Mouse (Mus musculus) T-helper 2 cell (primary cell): ENCODE data around the gene Adam12.

Source experiments
- in situ Hi-C: fragments of 300-600 bp; cut with MboI, MseI; formaldehyde crosslinking; loops from one replicate; pipeline ENCODE4 v1.15.1; 2025; ENCODE audit warnings: high pct_unique_total_duplicates

Gene Adam12

DNA sequence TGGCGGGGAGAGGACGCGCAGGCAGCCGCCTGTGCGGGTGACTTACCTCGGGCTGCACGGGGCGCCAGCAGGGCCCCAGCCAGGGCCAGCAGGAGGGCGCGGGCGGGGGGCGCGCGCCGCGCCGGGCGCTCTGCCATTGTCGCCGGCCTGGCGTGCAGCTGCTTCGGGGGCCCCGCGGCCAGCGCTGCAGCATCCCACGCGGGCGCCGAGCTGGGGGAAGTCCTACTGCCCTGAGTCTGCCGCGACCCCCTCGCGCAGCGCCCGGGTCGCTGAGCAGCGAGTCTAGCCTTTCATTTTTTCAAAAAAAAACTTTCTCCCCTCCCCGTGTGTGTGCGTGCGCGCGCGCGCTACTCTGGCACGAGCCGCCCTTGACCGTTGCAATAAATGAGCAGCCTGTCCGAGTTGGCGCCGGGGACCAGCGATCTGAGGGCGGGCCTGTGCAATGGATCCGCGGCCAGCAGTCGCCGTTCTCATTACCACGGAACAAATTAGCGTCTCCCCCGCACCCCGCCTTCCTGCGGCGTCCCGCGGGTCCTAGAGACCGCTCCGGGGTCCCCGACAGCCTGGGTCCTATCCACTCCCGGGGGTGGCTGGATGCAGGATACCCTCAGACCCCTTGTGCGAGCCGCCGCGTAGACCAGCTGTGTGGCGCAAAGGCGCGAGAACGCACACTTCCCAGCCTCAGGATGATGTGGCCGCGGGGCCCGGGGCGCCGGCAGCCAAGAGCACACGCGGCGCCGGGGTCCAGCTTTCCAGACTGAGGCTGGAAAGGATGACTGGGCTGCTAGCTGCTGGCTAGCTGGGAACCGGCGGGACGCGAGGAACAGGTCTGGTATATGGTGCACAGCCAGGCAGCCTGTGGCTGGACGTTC, 7.0 kb downstream of the Adam12 start:
- in situ Hi-C loops: no loop called here

DNA sequence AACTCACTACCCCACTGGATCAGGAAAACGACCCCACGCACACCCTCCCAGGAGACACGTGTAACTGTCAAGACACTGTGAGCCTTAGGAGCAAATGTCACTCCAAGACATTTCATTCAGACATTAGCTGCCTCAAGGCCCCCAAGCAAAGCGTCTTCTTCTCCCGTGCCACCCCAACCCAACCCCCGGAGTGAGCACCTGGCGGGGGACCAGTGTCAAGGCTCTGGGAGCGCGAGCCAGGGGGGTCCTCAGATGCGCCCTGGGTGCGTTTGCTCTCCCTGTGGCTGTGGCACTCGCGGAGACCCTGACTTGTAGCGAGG, 7.6 kb downstream of the Adam12 start:
- in situ Hi-C loops: no loop called here

DNA sequence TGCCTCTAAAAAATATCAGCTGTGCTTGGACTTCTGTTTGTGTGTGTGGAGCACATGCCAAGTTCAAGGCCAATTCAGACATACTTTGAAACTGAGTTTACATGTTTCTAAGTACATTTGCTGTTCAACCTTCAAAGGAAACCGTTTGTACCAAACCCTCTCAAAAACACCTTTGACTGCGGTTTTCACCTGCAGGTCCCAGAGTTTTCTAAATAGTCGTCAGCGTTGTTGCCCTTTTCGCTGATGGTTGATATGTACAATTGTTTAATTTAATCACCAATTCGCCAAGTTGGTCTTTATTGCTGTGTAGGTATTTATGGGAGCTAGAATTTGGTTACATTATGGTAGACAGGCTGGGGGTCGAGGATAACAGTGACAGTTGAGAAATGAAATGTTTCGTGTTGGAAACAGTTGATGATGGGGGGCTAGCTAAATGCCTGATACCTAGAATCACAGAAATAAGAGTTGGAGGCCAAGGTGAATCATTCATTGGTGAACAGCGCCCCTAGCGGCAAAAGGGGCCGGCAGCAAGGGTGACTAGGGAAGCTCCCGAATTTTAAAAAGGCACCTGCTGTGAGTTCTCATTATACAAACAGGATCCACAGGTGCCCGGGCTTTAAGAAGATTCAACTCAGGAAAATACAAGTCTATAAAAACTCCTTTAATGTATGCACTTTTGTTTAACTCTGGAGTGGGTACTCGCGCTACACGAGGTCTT, 8.3 kb downstream of the Adam12 start:
- in situ Hi-C loops: no loop called here

DNA sequence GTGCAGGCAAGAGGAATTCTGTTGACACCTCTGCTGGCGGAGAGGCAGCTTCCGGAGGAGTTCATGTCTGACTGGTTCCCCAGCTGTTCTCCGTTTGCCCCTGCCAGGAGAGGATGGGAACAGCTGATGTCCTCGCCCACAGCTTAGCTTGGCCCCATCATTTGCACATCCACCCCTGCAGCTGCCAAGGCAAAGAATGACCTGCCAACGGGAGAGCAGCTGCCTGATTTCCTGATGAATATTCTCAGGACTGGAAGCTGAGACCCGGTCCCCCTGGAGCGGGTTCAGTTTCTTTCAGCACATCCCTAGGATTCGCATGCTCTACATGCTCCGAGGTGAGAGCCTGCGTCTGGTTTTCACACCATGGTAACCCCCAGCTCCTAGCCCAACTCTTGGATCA, 24.0 kb downstream of the Adam12 start:
- in situ Hi-C loops: no loop called here

DNA sequence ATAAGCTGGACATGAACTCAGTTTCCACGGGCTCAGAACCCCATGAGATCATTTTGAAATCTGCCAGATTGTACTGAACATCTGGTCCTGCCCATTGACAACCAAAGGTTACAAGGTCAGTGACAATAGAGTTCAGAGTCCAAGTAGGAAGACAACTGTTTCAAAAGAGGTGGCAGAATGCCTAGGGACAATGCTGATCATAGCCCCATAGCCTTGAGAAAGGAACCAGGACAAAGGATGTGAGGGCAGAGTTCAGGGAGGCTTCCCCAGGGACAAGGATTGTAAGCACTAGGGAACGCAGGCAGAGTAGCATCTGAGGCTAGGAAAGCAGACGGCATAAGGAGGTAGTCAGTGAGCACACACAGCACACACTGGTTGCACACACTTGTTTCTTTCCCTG, 38.9 kb downstream of the Adam12 start:
- in situ Hi-C loops: no loop called here

DNA sequence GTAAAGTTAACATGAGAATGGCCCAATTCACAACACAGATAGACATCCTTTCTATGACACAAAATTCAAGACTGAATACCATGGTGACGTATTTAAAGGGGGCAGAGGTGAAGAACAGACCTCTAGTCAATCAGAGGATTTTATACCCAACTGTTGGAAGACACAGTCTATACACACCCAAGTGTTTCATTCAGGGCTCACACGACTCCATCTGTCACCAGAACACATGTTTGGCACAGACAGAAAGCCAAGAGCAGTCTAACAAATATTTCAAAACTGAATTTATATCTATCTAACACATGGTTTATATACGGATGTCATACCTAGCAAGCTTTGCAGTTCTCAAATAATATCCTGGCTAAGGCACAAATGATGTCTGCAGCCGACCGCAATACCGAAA, 41.8 kb downstream of the Adam12 start:
- in situ Hi-C loops: no loop called here

DNA sequence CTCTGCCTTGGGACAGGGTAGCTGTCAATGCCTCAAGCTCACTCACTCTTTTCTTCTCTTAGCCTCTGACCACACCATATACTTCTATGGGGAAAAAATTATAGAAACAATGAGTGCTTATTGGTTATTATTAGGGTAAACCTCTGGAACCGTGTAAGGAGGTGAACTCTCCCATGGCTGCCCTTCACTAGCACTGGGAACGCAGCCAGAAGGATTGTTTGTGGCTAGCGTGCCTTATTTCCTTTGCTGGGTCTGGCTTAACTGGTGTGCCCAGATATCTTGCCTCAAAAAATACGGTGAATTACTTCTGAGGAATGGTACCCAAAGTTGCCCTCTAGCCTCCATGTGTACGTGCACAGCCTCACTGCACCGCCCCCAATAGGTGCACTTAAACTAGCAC, 43.4 kb downstream of the Adam12 start:
- in situ Hi-C loops: no loop called here

DNA sequence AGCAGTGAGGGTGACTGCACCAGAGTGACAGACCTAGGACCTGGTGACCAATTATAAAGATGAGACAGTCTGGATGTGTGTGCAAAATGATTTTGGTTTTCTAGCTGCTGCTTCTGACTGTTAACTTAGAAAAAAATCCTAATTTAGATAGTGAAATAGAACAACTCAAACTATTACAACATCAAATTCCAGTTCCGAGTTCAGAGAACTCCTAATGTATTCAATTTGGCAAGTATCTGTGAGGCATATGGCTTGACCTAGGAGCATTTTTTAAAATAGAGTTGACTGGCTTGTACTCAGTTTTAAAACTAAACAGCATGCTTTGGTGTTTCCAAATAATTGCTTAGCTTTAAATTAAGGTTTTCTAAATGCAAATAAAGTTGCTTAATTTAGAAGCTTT, 44.0 kb downstream of the Adam12 start:
- in situ Hi-C loops: no loop called here

DNA sequence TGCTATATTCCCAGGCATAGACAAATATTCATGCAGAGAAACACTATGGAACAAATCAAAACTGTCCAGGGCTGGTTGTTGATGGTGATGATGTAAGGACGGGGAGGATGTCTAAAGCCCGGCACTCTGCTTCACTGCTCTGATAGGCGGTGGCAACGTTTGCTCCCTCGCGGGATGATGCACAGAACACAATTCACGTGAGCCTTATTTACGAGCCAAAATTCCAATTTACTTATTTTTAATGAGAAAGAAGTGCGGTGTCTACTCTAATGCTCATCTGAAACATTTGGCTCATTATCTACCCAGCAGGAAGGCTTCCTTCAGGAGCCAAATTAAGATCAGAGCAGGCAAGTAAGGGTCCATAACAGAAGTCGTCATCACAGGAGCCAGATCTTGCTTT, 45.4 kb downstream of the Adam12 start:
- in situ Hi-C loops: no loop called here

DNA sequence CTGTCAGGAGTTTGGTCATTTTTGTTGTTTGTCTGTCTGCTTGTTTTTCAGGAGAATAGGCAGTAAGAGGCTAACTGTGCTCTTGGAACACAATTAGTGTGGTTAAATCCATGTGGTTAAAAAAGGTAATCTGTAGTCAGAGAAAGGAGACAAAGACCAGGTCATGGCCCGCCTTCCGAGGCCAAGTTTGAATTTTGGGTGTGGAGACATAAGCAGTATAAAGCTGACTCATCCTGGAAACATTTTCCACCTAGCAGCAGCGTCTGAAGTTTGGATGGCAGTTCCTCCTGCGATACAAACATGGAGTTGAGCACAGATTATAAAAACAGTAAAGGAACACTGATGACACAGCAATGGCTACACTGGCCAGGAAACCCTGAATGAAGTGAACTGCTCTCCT, 46.2 kb downstream of the Adam12 start:
- in situ Hi-C loops: no loop called here

DNA sequence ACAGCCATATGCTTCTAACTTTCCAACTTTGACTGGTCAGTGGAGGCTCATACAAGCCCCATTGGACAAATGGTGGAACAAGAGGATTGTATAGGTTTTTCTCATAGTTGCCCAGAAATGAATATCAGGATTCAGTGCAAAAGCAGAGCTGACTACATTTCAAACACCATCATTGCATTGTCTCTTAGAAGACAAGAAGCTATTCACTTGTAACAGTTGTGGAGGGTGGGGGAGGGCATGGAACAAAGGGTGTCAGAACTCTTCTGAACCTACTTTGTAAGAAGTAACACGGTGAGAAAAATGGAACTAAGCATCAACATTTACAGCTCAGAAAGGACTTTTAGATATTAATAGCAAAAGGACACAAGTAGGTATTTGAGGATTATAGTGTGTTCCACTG, 50.2 kb downstream of the Adam12 start:
- in situ Hi-C loops: no loop called here

DNA sequence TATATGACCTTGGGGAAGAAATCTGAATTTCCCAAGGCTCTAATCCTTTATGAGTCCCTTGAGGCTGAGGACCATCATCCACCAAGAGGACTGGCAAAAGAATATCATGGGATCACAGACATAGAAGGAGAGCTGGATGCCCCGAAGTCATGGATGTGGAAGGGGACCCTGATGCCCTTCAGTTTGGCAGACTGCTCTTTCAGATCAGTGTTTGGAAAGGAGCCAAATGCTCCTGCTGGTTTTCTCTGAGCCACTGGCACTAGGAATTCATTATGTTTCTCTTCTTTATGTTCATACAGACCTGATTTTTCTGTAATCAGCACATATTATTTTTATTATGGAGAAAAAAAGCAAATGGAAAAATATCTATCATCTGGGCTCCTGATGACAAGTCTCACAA, 50.9 kb downstream of the Adam12 start:
- in situ Hi-C loops: no loop called here

DNA sequence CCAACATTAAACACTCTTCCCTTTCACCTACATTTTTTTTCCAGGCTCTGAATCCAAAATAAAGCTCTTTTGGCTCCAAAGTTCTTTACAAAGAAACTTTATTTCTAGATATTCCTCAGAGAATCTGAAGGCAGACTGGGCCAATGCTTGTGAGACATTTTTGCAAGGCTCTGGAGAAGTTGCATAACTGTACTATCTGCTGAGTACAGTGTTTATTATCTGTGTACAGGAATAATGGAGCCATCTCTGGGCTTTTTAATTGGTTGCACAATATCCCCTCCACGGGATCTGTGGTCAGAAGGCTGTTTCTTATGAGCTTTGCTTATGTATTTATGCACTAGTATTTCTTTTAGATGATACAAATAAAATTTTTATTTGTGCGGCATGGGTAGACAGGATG, 54.9 kb downstream of the Adam12 start:
- in situ Hi-C loops: loop anchor here (10.0 kb wide), 1 partner anchor 908 kb away; no protein-coding TSS in a partner anchor

DNA sequence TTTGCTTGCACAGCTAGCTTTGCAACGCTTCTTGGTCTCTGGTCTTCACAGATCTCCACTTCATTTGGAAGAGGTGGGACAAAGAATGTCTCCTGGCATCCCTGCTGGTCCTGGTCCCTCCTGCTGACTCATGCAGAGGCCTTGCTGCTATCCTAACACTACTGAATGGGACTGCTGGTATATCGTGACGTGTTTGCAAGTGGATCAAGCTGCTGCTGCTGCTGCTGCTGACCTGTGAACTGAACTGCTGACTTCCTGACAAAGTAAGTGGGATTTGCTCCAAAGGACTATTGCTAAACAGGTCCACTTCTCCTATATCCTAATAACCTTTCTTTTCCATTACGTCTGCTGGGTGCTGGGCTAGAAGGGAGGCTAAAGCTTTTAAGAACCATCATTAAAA, 56.7 kb downstream of the Adam12 start:
- in situ Hi-C loops: loop anchor here (10.0 kb wide), 1 partner anchor 910 kb away; no protein-coding TSS in a partner anchor

DNA sequence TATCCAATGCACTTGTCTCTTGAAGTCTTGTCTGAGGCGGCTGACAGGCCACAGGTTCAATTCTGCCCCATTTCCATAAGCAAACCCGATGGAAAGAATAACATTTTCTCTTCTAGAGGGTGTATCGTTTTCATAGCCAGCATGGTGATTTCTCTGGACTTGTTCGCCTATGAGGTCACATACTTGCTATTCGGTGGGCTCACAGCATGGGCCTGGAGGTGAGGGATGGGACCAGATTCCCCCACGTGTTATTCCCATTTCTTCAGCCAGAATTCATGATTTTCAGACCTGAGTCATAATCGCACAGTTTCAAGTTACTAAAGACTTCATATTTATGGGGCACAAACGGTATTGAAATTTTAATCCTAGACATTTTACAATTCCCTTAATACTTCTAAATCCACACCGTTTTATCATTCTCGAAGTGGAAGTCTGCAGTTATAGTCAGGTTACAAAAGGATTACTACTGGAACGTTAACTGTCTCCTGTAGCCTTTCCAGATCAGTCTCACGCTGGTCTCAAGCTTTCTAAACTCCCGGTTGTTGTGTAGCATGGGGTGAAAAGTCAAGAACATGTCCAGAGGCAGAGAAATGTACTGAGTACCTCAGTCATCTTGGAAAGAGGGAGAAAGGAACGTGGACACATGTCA, 58.4 kb downstream of the Adam12 start:
- in situ Hi-C loops: loop anchor here (10.0 kb wide), 1 partner anchor 911 kb away; no protein-coding TSS in a partner anchor

DNA sequence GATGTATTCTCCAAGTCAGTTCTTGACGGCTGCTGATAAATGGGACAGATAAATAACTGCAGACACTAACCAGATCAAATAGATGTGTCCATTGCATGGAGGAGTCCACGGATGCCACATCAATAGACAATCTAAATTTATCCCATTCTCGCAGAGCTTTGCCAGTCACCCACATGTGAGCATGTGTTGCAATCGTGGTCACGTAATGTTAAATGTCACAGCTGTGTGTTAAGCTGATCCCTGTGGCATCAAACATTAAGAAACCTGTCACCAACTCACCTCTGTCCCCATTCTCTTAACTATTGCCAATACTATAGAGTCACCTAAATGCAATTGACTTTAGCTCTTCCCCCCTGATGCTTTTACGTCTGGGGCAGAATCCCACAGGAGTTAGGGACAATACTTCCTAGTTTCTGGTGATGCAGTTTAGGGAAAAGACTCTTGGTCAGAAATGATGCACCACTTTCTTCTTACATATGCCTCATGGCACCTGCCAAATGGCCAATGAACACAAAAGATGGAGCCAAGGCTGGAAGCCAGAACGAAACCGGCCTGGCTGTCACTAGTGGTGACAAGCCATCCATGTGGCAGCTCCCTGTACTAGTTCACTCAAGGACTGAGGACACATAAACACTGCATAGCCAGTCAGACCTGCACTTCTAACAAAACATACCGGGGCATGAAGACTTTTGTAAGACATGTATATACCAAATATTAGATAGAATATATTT, 61.6 kb downstream of the Adam12 start:
- in situ Hi-C loops: loop anchor here (10.0 kb wide), 1 partner anchor 914 kb away; no protein-coding TSS in a partner anchor

DNA sequence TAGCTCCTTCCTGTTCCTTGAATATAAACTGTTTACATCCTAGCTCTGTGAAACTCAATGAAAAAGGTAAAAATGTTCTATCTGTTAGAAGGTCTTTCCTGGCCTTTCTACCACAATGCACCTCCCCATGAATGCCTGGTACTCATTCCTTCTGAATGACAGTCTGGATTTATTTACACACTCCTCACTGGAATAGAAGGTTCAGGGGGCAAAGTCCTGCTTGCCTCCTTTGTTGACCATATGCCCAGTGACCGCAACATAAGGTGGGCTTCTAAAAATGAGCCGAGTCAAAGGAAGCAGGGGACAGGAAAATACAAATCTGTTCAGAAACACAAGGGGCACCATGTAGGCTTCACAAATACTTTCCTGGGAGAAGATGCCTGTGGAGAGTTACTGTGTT, 62.2 kb downstream of the Adam12 start:
- in situ Hi-C loops: loop anchor here (10.0 kb wide), 2 partner anchors 915 to 1095 kb away; no protein-coding TSS in a partner anchor

DNA sequence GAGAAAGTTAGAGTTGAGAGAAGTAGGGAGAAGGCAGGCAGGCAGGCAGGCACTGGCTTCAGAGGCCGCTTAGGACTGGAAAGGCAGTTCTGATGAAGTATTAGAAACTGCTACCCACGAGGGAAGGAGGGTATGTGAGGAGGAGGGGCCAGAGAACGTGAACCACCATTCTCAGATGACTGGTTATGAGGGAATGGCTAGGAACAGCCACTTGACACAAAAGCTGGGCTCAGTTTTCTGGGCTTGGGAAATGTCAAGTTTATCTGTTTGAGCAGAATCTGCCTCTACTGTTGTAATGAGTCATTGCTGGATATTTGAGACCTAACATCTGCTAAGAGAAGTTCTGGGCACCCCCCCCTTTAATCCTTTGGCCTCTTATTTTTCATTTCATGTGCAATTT, 64.4 kb downstream of the Adam12 start:
- in situ Hi-C loops: loop anchor here (10.0 kb wide), 1 partner anchor 1097 kb away; no protein-coding TSS in a partner anchor

DNA sequence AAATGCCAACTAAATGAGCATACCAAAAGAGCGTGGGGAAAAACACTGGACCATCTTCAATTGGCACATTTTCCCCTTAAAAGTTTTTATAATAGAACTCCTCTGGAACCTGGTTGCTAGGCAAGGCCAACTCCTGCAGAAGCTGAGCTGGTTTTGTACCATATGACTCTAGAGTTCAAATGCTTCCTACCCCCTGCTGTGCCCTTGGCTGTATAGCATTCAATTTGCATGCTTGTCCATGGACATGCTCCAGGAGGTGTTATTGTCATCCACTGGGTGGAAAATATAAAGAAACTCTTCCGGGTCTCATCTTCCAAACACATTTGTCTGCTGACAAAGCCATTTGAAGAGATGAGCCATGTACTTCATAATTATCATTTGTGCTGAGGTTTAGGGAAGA, 68.2 kb downstream of the Adam12 start:
- in situ Hi-C loops: loop anchor here (10.0 kb wide), 1 partner anchor 1101 kb away; no protein-coding TSS in a partner anchor

DNA sequence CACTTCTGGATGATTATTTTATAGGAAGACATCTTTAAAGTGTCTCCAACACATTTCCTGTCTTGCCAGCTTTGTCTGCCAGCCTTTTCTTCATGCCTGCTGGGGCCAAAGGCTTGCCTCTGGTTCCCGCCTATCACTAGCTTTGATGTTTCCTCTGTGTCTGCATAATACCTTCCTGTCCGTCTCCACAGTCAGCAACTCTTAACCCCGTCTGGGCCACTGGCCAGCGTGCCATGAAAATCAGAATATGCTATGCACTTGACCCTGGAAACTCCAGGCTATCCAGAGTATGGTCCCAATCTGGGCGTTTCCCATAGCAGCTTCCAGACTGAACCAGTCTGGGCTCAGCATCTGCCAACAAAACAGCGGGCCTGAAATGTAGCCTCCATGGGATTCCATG, 69.1 kb downstream of the Adam12 start:
- in situ Hi-C loops: loop anchor here (10.0 kb wide), 1 partner anchor 1102 kb away; no protein-coding TSS in a partner anchor

DNA sequence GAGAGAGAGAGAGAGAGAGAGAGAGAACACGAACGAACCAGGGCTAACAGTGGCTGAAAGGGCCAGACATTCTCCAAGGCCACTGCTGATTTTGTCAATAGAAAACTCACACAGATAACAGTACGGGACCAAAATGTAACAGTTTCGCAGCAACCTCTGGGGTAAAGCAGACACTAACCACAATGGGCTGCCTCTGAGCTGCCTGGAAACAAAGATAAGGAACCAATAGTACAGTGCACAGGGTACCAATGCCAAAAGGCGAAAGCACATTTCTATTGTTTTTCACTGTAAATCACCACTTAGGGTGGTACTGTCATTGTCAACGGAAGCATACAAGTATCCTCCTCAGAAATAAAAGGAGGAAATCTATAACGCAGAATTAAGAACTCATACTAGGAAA, 72.3 kb downstream of the Adam12 start:
- in situ Hi-C loops: loop anchor here (10.0 kb wide), 1 partner anchor 1105 kb away; no protein-coding TSS in a partner anchor
